Mouse (Mus musculus): ENCODE data around the gene Plch1.

DNA sequence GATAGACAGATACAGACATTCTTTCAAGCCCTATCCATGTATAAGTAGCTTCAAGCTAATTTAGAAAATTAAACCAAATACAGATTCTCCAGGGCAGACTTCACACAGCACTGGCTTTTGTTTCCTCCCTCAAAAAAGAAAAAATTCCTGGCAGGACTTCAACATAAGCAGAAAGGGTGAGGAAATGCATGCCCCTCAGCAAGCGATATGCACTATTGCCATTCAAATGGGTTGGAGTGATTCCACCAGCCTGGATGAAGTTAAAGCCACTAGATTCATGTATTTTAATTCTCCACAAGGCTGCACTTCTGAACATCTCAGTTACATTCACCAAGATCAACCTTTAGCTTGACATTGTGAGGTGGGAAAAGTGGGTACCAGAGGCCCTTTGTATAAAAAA, 138.5 kb downstream of the Plch1 start:
- TF ChIP-seq CTCF (IDR thresholded peaks at IDR 0.05) (no peak), EP300 (IDR thresholded peaks at IDR 0.05) (no peak)
